Mouse (Mus musculus) lung, postnatal 0 days (tissue): ENCODE results near the gene Aldh18a1.

Experiments
- CTCF ChIP-seq: IDR thresholded peaks from 2 replicates; pipeline ENCODE4 v1.5.1; 2016; ENCODE audit warnings: antibody characterized with exemption, mild to moderate bottlenecking
- EP300 ChIP-seq: IDR thresholded peaks from 2 replicates; pipeline ENCODE4 v1.6.1; 2016; ENCODE audit warnings: antibody characterized with exemption, mild to moderate bottlenecking, control low read depth

DNA sequence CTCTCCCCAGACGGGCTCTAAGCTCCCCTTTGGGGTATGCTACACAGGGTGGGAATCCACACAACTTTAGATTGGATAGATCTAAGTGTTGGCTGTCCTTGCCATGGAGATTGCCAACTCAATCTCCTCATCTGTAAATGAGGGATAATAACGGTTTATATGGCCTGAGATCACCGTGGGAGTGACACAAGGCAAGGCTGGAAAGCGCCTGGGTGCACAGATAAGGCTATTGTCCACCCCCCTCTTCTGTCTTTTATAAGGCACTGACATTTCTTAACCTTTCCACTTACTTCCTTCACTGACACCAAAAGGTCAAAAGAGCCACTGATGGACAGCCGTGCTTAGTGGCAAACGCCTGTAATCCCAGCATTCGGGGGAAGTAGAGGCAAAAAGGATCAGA is 1.4 kb downstream of the Aldh18a1 start:
- TF ChIP-seq CTCF (no peak), EP300 (no peak)
